In genomic region chr9:46645469-46645884, GRCm38 (mm10) we compare ENCODE assay signal across 11 mouse cellular contexts.
DNase-seq lines count a peak whose midpoint lies in the region; ATAC-seq and TF ChIP-seq lines count a peak whose summit lies in the region.
"Had no signal": no experiment of that assay in that cellular context is flagged by ENCODE, and none has a peak within 500 bp of the region (broad histone marks: within the 10 kb centered on the region; RNA-seq: fewer than 3 reads in every experiment).

No protein-coding gene starts in this region.

- 25% methylated on average over 7 of the region's 7 CpGs for WGBS in forebrain, embryonic 13.5 days
- WGBS in forebrain, embryonic 10.5 days: 46% methylated on average over 7 of the region's 7 CpGs
- WGBS in limb, embryonic 11.5 days: 44% methylated on average over 7 of the region's 7 CpGs
- 48% methylated on average over 7 of the region's 7 CpGs for WGBS in limb, embryonic 10.5 days
- WGBS in hindbrain, embryonic 15.5 days: 14% methylated on average over 7 of the region's 7 CpGs
- 19% methylated on average over 7 of the region's 7 CpGs for WGBS in midbrain, postnatal 0 days
- 59% methylated on average over 7 of the region's 7 CpGs for WGBS in liver, postnatal 0 days (ENCODE audit: insufficient replicate concordance)

- ATAC-seq in forebrain, embryonic 13.5 days: no peak; the same call in 1 of the 2 replicates
- ATAC-seq in limb, embryonic 11.5 days (ENCODE audit: insufficient number of reproducible peaks, low FRiP score, low TSS enrichment, low read depth): no peak
- no peak for ATAC-seq in hindbrain, embryonic 15.5 days (ENCODE audit: low FRiP score, low read depth)
- ATAC-seq in midbrain, postnatal 0 days (ENCODE audit: low FRiP score): no peak
- ATAC-seq in liver, postnatal 0 days: no peak

- H3K4me2 ChIP-seq in forebrain, embryonic 13.5 days: no peak overlapping the region
- H3K4me2 ChIP-seq in limb, embryonic 11.5 days (ENCODE audit: low read depth, severe bottlenecking): no peak overlapping the region
- H3K4me2 ChIP-seq in hindbrain, embryonic 15.5 days: no peak overlapping the region
- H3K4me2 ChIP-seq in midbrain, postnatal 0 days (ENCODE audit: low read depth, low read length, poor library complexity, severe bottlenecking): no peak overlapping the region
- H3K4me2 ChIP-seq in liver, postnatal 0 days (ENCODE audit: low read depth, low read length): no peak overlapping the region

- no peak for TF ChIP-seq EP300 in liver, postnatal 0 days (IDR thresholded peaks at IDR 0.05; ENCODE audit: low read depth)

- peak overlapping the region; percentile 66 for H3K27ac ChIP-seq in forebrain, embryonic 13.5 days
- no peak overlapping the region for H3K27ac ChIP-seq in forebrain, embryonic 10.5 days
- H3K27ac ChIP-seq in limb, embryonic 11.5 days (replicated peaks; ENCODE audit: low read depth, low read length): no peak overlapping the region
- H3K27ac ChIP-seq in limb, embryonic 10.5 days: no peak overlapping the region
- 0 out of 2 replicates have a peak overlapping the region, but pooled peaks have one; percentile 23 for H3K27ac ChIP-seq in hindbrain, embryonic 15.5 days (replicated peaks)
- H3K27ac ChIP-seq in midbrain, postnatal 0 days (ENCODE audit: low read depth, low read length): no peak overlapping the region
- H3K27ac ChIP-seq in liver, postnatal 0 days (ENCODE audit: low read depth): no peak overlapping the region
- H3K27ac ChIP-seq: liver, embryonic 14.5 days had no signal

- peaks cover 21% of the 10 kb centered on the region for H3K4me1 ChIP-seq in forebrain, embryonic 13.5 days
- peaks cover 24% of the 10 kb centered on the region for H3K4me1 ChIP-seq in forebrain, embryonic 10.5 days
- H3K4me1 ChIP-seq in limb, embryonic 11.5 days (ENCODE audit: control insufficient read depth, insufficient read depth, low read length): no peaks in the 10 kb centered on the region
- peaks cover 5% of the 10 kb centered on the region; the same call in 1 of the 2 replicates for H3K4me1 ChIP-seq in limb, embryonic 10.5 days
- peaks cover 21% of the 10 kb centered on the region for H3K4me1 ChIP-seq in hindbrain, embryonic 15.5 days (replicated peaks)
- H3K4me1 ChIP-seq in midbrain, postnatal 0 days (ENCODE audit: insufficient read depth, low read length): peaks cover 9% of the 10 kb centered on the region; the same call in 1 of the 2 replicates
- no peaks in the 10 kb centered on the region for H3K4me1 ChIP-seq in liver, postnatal 0 days (ENCODE audit: insufficient read depth)

- H3K27me3 ChIP-seq in forebrain, embryonic 13.5 days: no peaks in the 10 kb centered on the region
- no peaks in the 10 kb centered on the region for H3K27me3 ChIP-seq in forebrain, embryonic 10.5 days (ENCODE audit: poor library complexity, severe bottlenecking)
- no peaks in the 10 kb centered on the region for H3K27me3 ChIP-seq in limb, embryonic 11.5 days (ENCODE audit: control insufficient read depth, insufficient read depth, low read length)
- no peaks in the 10 kb centered on the region for H3K27me3 ChIP-seq in limb, embryonic 10.5 days (ENCODE audit: low read depth, poor library complexity, severe bottlenecking)
- H3K27me3 ChIP-seq in hindbrain, embryonic 15.5 days: no peaks in the 10 kb centered on the region
- H3K27me3 ChIP-seq in midbrain, postnatal 0 days (ENCODE audit: insufficient read depth, low read length): no peaks in the 10 kb centered on the region
- no peaks in the 10 kb centered on the region for H3K27me3 ChIP-seq in liver, postnatal 0 days (ENCODE audit: insufficient read depth, low read length)

- TF ChIP-seq CTCF in midbrain, postnatal 0 days (IDR thresholded peaks at IDR 0.05): no peak
- no peak for TF ChIP-seq CTCF in liver, postnatal 0 days (IDR thresholded peaks at IDR 0.05; ENCODE audit: low read depth)

- H3K9me3 ChIP-seq in forebrain, embryonic 13.5 days (replicated peaks): no peaks in the 10 kb centered on the region
- H3K9me3 ChIP-seq in forebrain, embryonic 10.5 days: no peaks in the 10 kb centered on the region
- no peaks in the 10 kb centered on the region for H3K9me3 ChIP-seq in limb, embryonic 11.5 days (ENCODE audit: control insufficient read depth, low read length)
- no peaks in the 10 kb centered on the region for H3K9me3 ChIP-seq in limb, embryonic 10.5 days (replicated peaks)
- H3K9me3 ChIP-seq in hindbrain, embryonic 15.5 days: no peaks in the 10 kb centered on the region
- H3K9me3 ChIP-seq in midbrain, postnatal 0 days (ENCODE audit: low read length): no peaks in the 10 kb centered on the region
- no peaks in the 10 kb centered on the region for H3K9me3 ChIP-seq in liver, postnatal 0 days (ENCODE audit: low read length)

- no peak overlapping the region for H3K9ac ChIP-seq in forebrain, embryonic 13.5 days
- no peak overlapping the region for H3K9ac ChIP-seq in limb, embryonic 11.5 days (ENCODE audit: low read length)
- no peak overlapping the region for H3K9ac ChIP-seq in hindbrain, embryonic 15.5 days
- H3K9ac ChIP-seq in midbrain, postnatal 0 days (replicated peaks; ENCODE audit: low read length, poor library complexity, severe bottlenecking): no peak overlapping the region
- H3K9ac ChIP-seq in liver, postnatal 0 days (replicated peaks): no peak overlapping the region
- H3K9ac ChIP-seq: liver, embryonic 14.5 days had no signal

- no peaks in the 10 kb centered on the region for H3K36me3 ChIP-seq in forebrain, embryonic 13.5 days (ENCODE audit: poor library complexity, severe bottlenecking)
- no peaks in the 10 kb centered on the region for H3K36me3 ChIP-seq in forebrain, embryonic 10.5 days (replicated peaks)
- H3K36me3 ChIP-seq in limb, embryonic 11.5 days (ENCODE audit: control insufficient read depth, insufficient read depth, low read length): no peaks in the 10 kb centered on the region
- no peaks in the 10 kb centered on the region for H3K36me3 ChIP-seq in limb, embryonic 10.5 days
- no peaks in the 10 kb centered on the region for H3K36me3 ChIP-seq in hindbrain, embryonic 15.5 days
- no peaks in the 10 kb centered on the region for H3K36me3 ChIP-seq in midbrain, postnatal 0 days (ENCODE audit: insufficient read depth, low read length)
- H3K36me3 ChIP-seq in liver, postnatal 0 days (replicated peaks; ENCODE audit: insufficient read depth, low read length): no peaks in the 10 kb centered on the region

- DNase-seq in forebrain, embryonic 10.5 days (ENCODE audit: extremely low spot score, low spot score): no peak
- DNase-seq in limb, embryonic 11.5 days (ENCODE audit: low spot score): peak; percentile 41
- DNase-seq in limb, embryonic 10.5 days (ENCODE audit: low spot score): no peak
- peak; percentile 18 for DNase-seq in midbrain, postnatal 0 days (ENCODE audit: low spot score)
- no peak for DNase-seq in liver, postnatal 0 days
- no peak for DNase-seq in testis, postnatal 14 days (ENCODE audit: low spot score)
- DNase-seq: cerebellum, postnatal 25 days; kidney, adult 8-10 months had no signal

- H3K4me3 ChIP-seq in forebrain, embryonic 13.5 days: no peak overlapping the region
- no peak overlapping the region for H3K4me3 ChIP-seq in forebrain, embryonic 10.5 days
- H3K4me3 ChIP-seq in limb, embryonic 11.5 days (ENCODE audit: low read depth, low read length): no peak overlapping the region
- H3K4me3 ChIP-seq in limb, embryonic 10.5 days: no peak overlapping the region
- no peak overlapping the region for H3K4me3 ChIP-seq in hindbrain, embryonic 15.5 days
- H3K4me3 ChIP-seq in midbrain, postnatal 0 days (ENCODE audit: low read depth, low read length): no peak overlapping the region
- no peak overlapping the region for H3K4me3 ChIP-seq in liver, postnatal 0 days (ENCODE audit: low read depth, low read length)

Comparison
In these comparisons a context has a peak if more than half of its experiments do, and no peak if none do; other contexts are left out.
1. H3K27ac ChIP-seq: peak in forebrain, embryonic 13.5 days (single experiment) and hindbrain, embryonic 15.5 days (single experiment); none in forebrain, embryonic 10.5 days (single experiment), limb, embryonic 11.5 days (single experiment), limb, embryonic 10.5 days (single experiment), midbrain, postnatal 0 days (single experiment) and liver, postnatal 0 days (single experiment).
2. DNase-seq: peak in limb, embryonic 11.5 days (single experiment) and midbrain, postnatal 0 days (single experiment); none in forebrain, embryonic 10.5 days (single experiment), limb, embryonic 10.5 days (single experiment), liver, postnatal 0 days (single experiment) and testis, postnatal 14 days (single experiment).